Mouse (Mus musculus): ENCODE results near the gene Ankdd1a. TPM values are rescaled to one million over a fixed set of nuclear protein-coding genes. Genes with fewer than 3 reads are reported as not detected.

Gene Ankdd1a
- total and polyA plus RNA-seq, 3 experiments: 0.06 TPM; not detected in 2

DNA sequence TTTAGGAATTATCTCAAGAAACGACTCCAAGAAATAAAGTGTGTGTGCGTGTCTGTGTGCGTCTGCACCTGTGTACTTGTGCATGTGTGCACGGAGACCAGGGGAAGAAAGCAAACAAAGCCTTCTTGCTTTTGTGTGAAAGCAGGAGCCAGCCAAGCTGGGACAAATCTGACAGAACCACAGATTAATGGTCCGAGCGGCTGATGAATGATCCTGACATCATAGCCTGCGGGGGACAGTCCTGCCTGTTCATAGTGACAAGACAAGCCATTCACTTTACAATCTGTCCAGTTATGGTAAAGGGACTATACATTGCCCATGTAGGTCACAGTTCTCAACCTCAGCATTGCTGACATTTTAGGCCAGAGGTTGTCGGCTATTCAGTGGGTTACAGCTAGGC lies 28.3 kb upstream of the Ankdd1a start:
- H3K4me3 ChIP-seq (ENCODE audit: control insufficient read depth in 1 of 2, insufficient read depth in 1 of 2, low read depth in 2 of 2, low read length in 2 of 2): no peak overlapping the region
- H3K27me3 ChIP-seq (ENCODE audit: control insufficient read depth in 1 of 2, insufficient read depth in 2 of 2, low read length in 2 of 2): no peaks in the 10 kb centered on the region
- TF ChIP-seq SIN3A (IDR thresholded peaks at IDR 0.05; ENCODE audit: low read length): no peak
- TF ChIP-seq POLR2AphosphoS2 (IDR thresholded peaks at IDR 0.05; ENCODE audit: low read length): no peak
- TF ChIP-seq POLR2A (IDR thresholded peaks at IDR 0.05; ENCODE audit: control insufficient read depth in 1 of 2, insufficient read depth in 1 of 2, low read depth in 1 of 2, low read length in 2 of 2, poor library complexity in 1 of 2): no peak
- no peak for TF ChIP-seq TCF12 (IDR thresholded peaks at IDR 0.05; ENCODE audit: low read depth, low read length)
- no peak for TF ChIP-seq MEF2A (IDR thresholded peaks at IDR 0.05; ENCODE audit: extremely low read depth, insufficient replicate concordance, low read depth, low read length, poor library complexity, severe bottlenecking)
- TF ChIP-seq CHD2 (IDR thresholded peaks at IDR 0.05; ENCODE audit: low read length): no peak
- no peak for TF ChIP-seq GABPA (IDR thresholded peaks at IDR 0.05; ENCODE audit: low read depth, low read length)
- no peak for TF ChIP-seq NRF1 (IDR thresholded peaks at IDR 0.05; ENCODE audit: insufficient read depth, low read depth, low read length, poor library complexity, severe bottlenecking)
- no peak for TF ChIP-seq MAFK (IDR thresholded peaks at IDR 0.05; ENCODE audit: borderline replicate concordance, low read depth, low read length)
- no peak for TF ChIP-seq ZC3H11A (IDR thresholded peaks at IDR 0.05; ENCODE audit: low read depth, low read length)
- no peak for TF ChIP-seq KAT2A (conservative IDR thresholded peaks at IDR 0.05; ENCODE audit: low read depth, low read length)
- no peak for TF ChIP-seq TAL1 (IDR thresholded peaks at IDR 0.05; ENCODE audit: low read length)
- no peak for TF ChIP-seq ZNF384 (IDR thresholded peaks at IDR 0.05; ENCODE audit: low read depth, low read length)
- no peak for TF ChIP-seq ETS1 (IDR thresholded peaks at IDR 0.05; ENCODE audit: low read depth, low read length)
- TF ChIP-seq JUND (IDR thresholded peaks at IDR 0.05; ENCODE audit: low read depth, low read length): no peak
- no peak for TF ChIP-seq ZMIZ1 (IDR thresholded peaks at IDR 0.05; ENCODE audit: low read depth, low read length)
- no peak overlapping the region for H3K9ac ChIP-seq (ENCODE audit: control insufficient read depth, low read depth, low read length, poor library complexity, severe bottlenecking)
- no peak for DNase-seq (ENCODE audit: low read depth, low spot score)
- no peaks in the 10 kb centered on the region for H3K79me2 ChIP-seq (ENCODE audit: control insufficient read depth, insufficient read depth, low read length, poor library complexity)
- H3K9me3 ChIP-seq (replicated peaks; ENCODE audit: insufficient read depth, low read length): no peaks in the 10 kb centered on the region
- peaks cover 0 to 39% of the 10 kb centered on the region in 2 experiments; a peak in 2 of 4 replicates for H3K36me3 ChIP-seq (ENCODE audit: control insufficient read depth in 1 of 2, insufficient read depth in 2 of 2, low read length in 2 of 2)
- H3K4me1 ChIP-seq (ENCODE audit: control insufficient read depth in 1 of 2, insufficient read depth in 2 of 2, low read length in 2 of 2): peaks cover 17 to 49% of the 10 kb centered on the region in 2 experiments
- H3K27ac ChIP-seq (ENCODE audit: control insufficient read depth, low read depth, low read length): no peak overlapping the region

DNA sequence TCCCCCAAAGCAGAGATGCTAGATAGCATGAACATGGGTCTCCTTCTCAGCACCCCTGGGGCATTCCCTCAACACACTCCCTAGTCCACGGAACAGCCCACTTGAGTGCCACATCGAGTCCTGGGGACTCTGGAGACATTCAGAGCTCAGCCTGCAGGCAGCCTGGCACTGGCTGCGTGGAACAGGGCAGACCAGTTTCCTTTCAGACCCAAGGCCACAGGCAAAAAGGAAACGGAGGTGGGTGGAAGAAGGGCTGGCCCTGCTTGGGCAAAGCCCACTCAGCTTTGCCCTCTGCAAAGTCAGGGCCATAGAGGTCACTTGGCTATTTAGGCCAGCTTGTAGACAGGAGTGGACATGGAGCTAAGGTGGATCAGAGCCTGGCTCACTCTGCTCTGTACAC lies 27.9 kb upstream of the Ankdd1a start:
- no peaks in the 10 kb centered on the region for H3K27me3 ChIP-seq (ENCODE audit: control insufficient read depth in 1 of 2, insufficient read depth in 2 of 2, low read length in 2 of 2)
- H3K79me2 ChIP-seq (ENCODE audit: control insufficient read depth, insufficient read depth, low read length, poor library complexity): no peaks in the 10 kb centered on the region
- H3K36me3 ChIP-seq (ENCODE audit: control insufficient read depth in 1 of 2, insufficient read depth in 2 of 2, low read length in 2 of 2): peaks cover 0 to 39% of the 10 kb centered on the region in 2 experiments; a peak in 2 of 4 replicates
- no peak overlapping the region for H3K27ac ChIP-seq (ENCODE audit: control insufficient read depth, low read depth, low read length)
- DNase-seq (ENCODE audit: low read depth, low spot score): no peak
- no peaks in the 10 kb centered on the region for H3K9me3 ChIP-seq (replicated peaks; ENCODE audit: insufficient read depth, low read length)
- H3K4me1 ChIP-seq (ENCODE audit: control insufficient read depth in 1 of 2, insufficient read depth in 2 of 2, low read length in 2 of 2): peaks cover 17 to 49% of the 10 kb centered on the region in 2 experiments
- H3K4me3 ChIP-seq (ENCODE audit: control insufficient read depth in 1 of 2, insufficient read depth in 1 of 2, low read depth in 2 of 2, low read length in 2 of 2): no peak overlapping the region
- H3K9ac ChIP-seq (ENCODE audit: control insufficient read depth, low read depth, low read length, poor library complexity, severe bottlenecking): no peak overlapping the region
- TF ChIP-seq KAT2A (conservative IDR thresholded peaks at IDR 0.05; ENCODE audit: low read depth, low read length) (no peak), CHD1 (IDR thresholded peaks at IDR 0.05; ENCODE audit: low read depth, low read length) (no peak), RCOR1 (IDR thresholded peaks at IDR 0.05; ENCODE audit: low read depth, low read length) (no peak), ZMIZ1 (IDR thresholded peaks at IDR 0.05; ENCODE audit: low read depth, low read length) (no peak)

Measured in MEL (cell line).